Mouse (Mus musculus) naive thymus-derived CD4-positive, alpha-beta T cell, adult 2 months (primary cell): ENCODE measurements around the gene Pebp1.

Experiments
- DNase-seq: peaks from one replicate; pipeline ENCODE4 v3.0.0-alpha.2; 2011; ENCODE audit warnings: low read depth

Pebp1 gene

GRCm38 (mm10) chr5:117240761-117241322 lies 46.6 kb downstream of the Pebp1 start:
- no peak for DNase-seq

- no peak for DNase-seq
These were observed 47.1 kb downstream of the Pebp1 start for GRCm38 (mm10) chr5:117240321-117240731.

GRCm38 (mm10) chr5:117239106-117239505 lies 48.3 kb downstream of the Pebp1 start:
- no peak for DNase-seq

DNA sequence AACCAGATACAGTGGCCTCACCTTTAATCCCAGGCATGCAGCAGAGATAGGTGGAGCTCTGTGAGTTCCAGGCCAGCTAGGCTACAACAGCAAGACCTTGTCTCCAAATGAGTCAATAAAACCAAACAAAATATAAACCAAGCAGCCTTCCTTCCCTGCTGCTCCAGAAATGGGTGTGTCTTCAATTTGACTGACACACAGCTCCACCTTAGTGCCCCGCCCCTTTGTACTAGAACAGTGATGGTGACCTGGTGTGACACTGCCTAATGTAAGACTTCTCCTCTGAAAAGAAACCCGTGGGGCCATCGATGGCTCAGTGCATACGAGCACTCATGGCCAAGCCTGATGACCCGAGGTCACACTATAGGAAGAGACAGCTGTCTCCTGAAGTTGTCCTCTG lies 50.9 kb downstream of the Pebp1 start:
- no peak for DNase-seq
